Mouse (Mus musculus) NIH3T3 (cell line): ENCODE results near the gene Dnajc10.
A peak's percentile ranks its signal among the peaks of the same experiment; 100 is the strongest.

ENCODE experiments used
- DNase-seq: peaks from one replicate; pipeline ENCODE4 v3.0.0-alpha.2; 2012; ENCODE audit warnings: low read depth

Gene Dnajc10

GRCm38 (mm10) chr2:80315242-80316161 is at the start of gene Dnajc10:
TSS of gene Dnajc10 (plus strand) at chr2:80315466.
- peak; percentile 93 for DNase-seq

GRCm38 (mm10) chr2:80266894-80267293 is 48.4 kb upstream of the Dnajc10 start:
- peak; percentile 62 for DNase-seq

- DNase-seq, result peak; percentile 62
These were observed 47.2 kb upstream of the Dnajc10 start for GRCm38 (mm10) chr2:80268053-80268452.

GRCm38 (mm10) chr2:80271431-80271830 is 43.8 kb upstream of the Dnajc10 start:
- DNase-seq, result no peak

- DNase-seq, result no peak
These were observed 42.2 kb upstream of the Dnajc10 start for GRCm38 (mm10) chr2:80273038-80273437.

- DNase-seq, result no peak
These were observed 41.5 kb upstream of the Dnajc10 start for GRCm38 (mm10) chr2:80273763-80274162.

- DNase-seq, result peak; percentile 77
These were observed 40.1 kb upstream of the Dnajc10 start for GRCm38 (mm10) chr2:80275136-80275535.

GRCm38 (mm10) chr2:80282214-80282613 is 33.1 kb upstream of the Dnajc10 start:
- DNase-seq, result no peak

GRCm38 (mm10) chr2:80286397-80286796 is 28.9 kb upstream of the Dnajc10 start:
- no peak for DNase-seq

- DNase-seq, result no peak
These were observed 23.1 kb upstream of the Dnajc10 start, which contains the start of gene Prdx6b for GRCm38 (mm10) chr2:80292172-80292571. TSS of gene Prdx6b (plus strand) at chr2:80292472.

GRCm38 (mm10) chr2:80298334-80298733 is 16.9 kb upstream of the Dnajc10 start:
- DNase-seq, result no peak

GRCm38 (mm10) chr2:80300806-80301205 is 14.5 kb upstream of the Dnajc10 start:
- no peak for DNase-seq

GRCm38 (mm10) chr2:80303957-80304356 is 11.3 kb upstream of the Dnajc10 start:
- no peak for DNase-seq

GRCm38 (mm10) chr2:80307701-80308100 is 7.6 kb upstream of the Dnajc10 start:
- no peak for DNase-seq

GRCm38 (mm10) chr2:80309775-80310174 is 5.5 kb upstream of the Dnajc10 start:
- no peak for DNase-seq

- peak; percentile 10 for DNase-seq
These were observed 4.5 kb upstream of the Dnajc10 start for GRCm38 (mm10) chr2:80310772-80311171.

GRCm38 (mm10) chr2:80311350-80311749 is 3.9 kb upstream of the Dnajc10 start:
- DNase-seq, result no peak

- DNase-seq, result peak; percentile 4
These were observed 1.1 kb upstream of the Dnajc10 start for GRCm38 (mm10) chr2:80314201-80314600.

GRCm38 (mm10) chr2:80314854-80315241 is 418 bp upstream of the Dnajc10 start:
- no peak for DNase-seq

- no peak for DNase-seq
These were observed 7.6 kb downstream of the Dnajc10 start for GRCm38 (mm10) chr2:80322878-80323277.

GRCm38 (mm10) chr2:80325779-80326178 is 10.5 kb downstream of the Dnajc10 start:
- DNase-seq, result no peak

- no peak for DNase-seq
These were observed 12.0 kb downstream of the Dnajc10 start for GRCm38 (mm10) chr2:80327272-80327671.

- DNase-seq, result no peak
These were observed 13.8 kb downstream of the Dnajc10 start for GRCm38 (mm10) chr2:80328961-80329653.
